ENCODE assay signal across 11 mouse cellular contexts in the genomic region with DNA sequence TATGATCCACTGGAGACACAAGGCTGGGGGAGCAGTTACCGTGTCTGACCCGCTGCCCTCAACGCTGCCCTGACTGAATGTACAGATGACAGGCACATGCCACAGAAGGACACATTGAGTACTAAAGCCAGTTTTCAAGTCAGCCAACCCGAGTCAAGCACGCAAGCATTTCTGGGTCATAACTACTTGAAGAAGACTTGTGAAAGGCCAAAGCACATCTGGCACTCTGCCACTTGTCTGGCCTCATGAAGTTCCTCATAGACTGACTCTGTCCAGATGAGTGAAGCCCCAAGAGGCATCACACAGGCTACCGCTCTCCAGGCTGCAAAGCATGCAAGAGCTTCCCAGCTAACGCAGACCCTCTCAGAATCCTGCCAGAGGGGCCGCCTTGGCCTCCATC. TPM values are rescaled to one million over a fixed set of nuclear protein-coding genes. Genes with fewer than 3 reads are reported as not detected.
DNase-seq lines count a peak whose midpoint lies in the region; ATAC-seq lines count a peak whose summit lies in the region.
"Had no signal": no experiment of that assay in that cellular context is flagged by ENCODE, and none has a peak within 500 bp of the region (broad histone marks: within the 10 kb centered on the region; RNA-seq: fewer than 3 reads in every experiment).

No protein-coding gene starts in this region.

- peak; percentile 76 for DNase-seq in kidney, adult 11 months
- DNase-seq in adrenal gland, adult 8-10 months: peak; percentile 40
- peak; percentile 71 for DNase-seq in heart, embryonic 10.5 days (ENCODE audit: low spot score)
- DNase-seq in lung, postnatal 10 days: peak; percentile 76
- DNase-seq in forebrain, embryonic 14.5 days (ENCODE audit: low spot score): no peak
- DNase-seq in hindbrain, embryonic 14.5 days (ENCODE audit: low spot score): no peak
- DNase-seq in cerebellum, adult 9-11 months: no peak

- 87% methylated on average over 8 of the region's 8 CpGs for WGBS in kidney, embryonic 14.5 days
- WGBS in heart, embryonic 10.5 days: 91% methylated on average over 8 of the region's 8 CpGs
- 96% methylated on average over 8 of the region's 8 CpGs for WGBS in forebrain, embryonic 14.5 days
- 91% methylated on average over 8 of the region's 8 CpGs for WGBS in hindbrain, embryonic 14.5 days

- H3K4me3 ChIP-seq in kidney, embryonic 14.5 days (ENCODE audit: low read length): no peak overlapping the region
- H3K4me3 ChIP-seq in heart, embryonic 10.5 days: no peak overlapping the region
- no peak overlapping the region for H3K4me3 ChIP-seq in forebrain, embryonic 14.5 days (ENCODE audit: low read depth, low read length)
- H3K4me3 ChIP-seq in hindbrain, embryonic 14.5 days (replicated peaks; ENCODE audit: low read length): no peak overlapping the region
- H3K4me3 ChIP-seq: neural tube, embryonic 13.5 days had no signal

- no peaks in the 10 kb centered on the region for H3K9me3 ChIP-seq in kidney, embryonic 14.5 days (ENCODE audit: control insufficient read depth, low read length)
- H3K9me3 ChIP-seq in heart, embryonic 10.5 days: no peaks in the 10 kb centered on the region
- no peaks in the 10 kb centered on the region for H3K9me3 ChIP-seq in forebrain, embryonic 14.5 days (replicated peaks; ENCODE audit: control insufficient read depth, low read length)
- H3K9me3 ChIP-seq in hindbrain, embryonic 14.5 days (ENCODE audit: control insufficient read depth, low read length): no peaks in the 10 kb centered on the region
- H3K9me3 ChIP-seq: neural tube, embryonic 13.5 days had no signal

- no peak overlapping the region for H3K9ac ChIP-seq in kidney, embryonic 14.5 days (ENCODE audit: low read depth, low read length)
- no peak overlapping the region for H3K9ac ChIP-seq in forebrain, embryonic 14.5 days (ENCODE audit: low read length)
- H3K9ac ChIP-seq in hindbrain, embryonic 14.5 days: no peak overlapping the region
- H3K9ac ChIP-seq: neural tube, embryonic 13.5 days had no signal

- no peaks in the 10 kb centered on the region for H3K27me3 ChIP-seq in kidney, embryonic 14.5 days (ENCODE audit: control insufficient read depth, insufficient read depth, low read length)
- H3K27me3 ChIP-seq in heart, embryonic 10.5 days (ENCODE audit: insufficient read depth, poor library complexity, severe bottlenecking): no peaks in the 10 kb centered on the region
- H3K27me3 ChIP-seq in forebrain, embryonic 14.5 days (replicated peaks; ENCODE audit: control insufficient read depth, insufficient read depth, low read length): no peaks in the 10 kb centered on the region
- H3K27me3 ChIP-seq in hindbrain, embryonic 14.5 days (ENCODE audit: control insufficient read depth, insufficient read depth, low read length): no peaks in the 10 kb centered on the region
- H3K27me3 ChIP-seq: CH12.LX; neural tube, embryonic 13.5 days had no signal

- H3K4me2 ChIP-seq in kidney, embryonic 14.5 days (replicated peaks; ENCODE audit: low read depth, low read length): no peak overlapping the region
- H3K4me2 ChIP-seq in forebrain, embryonic 14.5 days (ENCODE audit: low read length): no peak overlapping the region
- H3K4me2 ChIP-seq in hindbrain, embryonic 14.5 days (replicated peaks): no peak overlapping the region
- H3K4me2 ChIP-seq: neural tube, embryonic 13.5 days had no signal

- H3K4me1 ChIP-seq in kidney, embryonic 14.5 days (ENCODE audit: control insufficient read depth, insufficient read depth, low read length): peaks cover 6% of the 10 kb centered on the region
- H3K4me1 ChIP-seq in heart, embryonic 10.5 days: peaks cover 10% of the 10 kb centered on the region; the same call in 1 of the 2 replicates
- no peaks in the 10 kb centered on the region for H3K4me1 ChIP-seq in forebrain, embryonic 14.5 days (ENCODE audit: control insufficient read depth, insufficient read depth, low read length)
- H3K4me1 ChIP-seq in hindbrain, embryonic 14.5 days (replicated peaks; ENCODE audit: control insufficient read depth, insufficient read depth, low read length): no peaks in the 10 kb centered on the region
- H3K4me1 ChIP-seq: neural tube, embryonic 13.5 days had no signal

- ATAC-seq in kidney, embryonic 14.5 days (ENCODE audit: low FRiP score, low TSS enrichment): no peak
- ATAC-seq in forebrain, embryonic 14.5 days: no peak
- ATAC-seq in hindbrain, embryonic 14.5 days (ENCODE audit: low FRiP score): no peak

- H3K36me3 ChIP-seq in kidney, embryonic 14.5 days (ENCODE audit: control insufficient read depth, insufficient read depth, low read length): peaks cover 12% of the 10 kb centered on the region
- peaks cover 39% of the 10 kb centered on the region for H3K36me3 ChIP-seq in heart, embryonic 10.5 days
- H3K36me3 ChIP-seq in forebrain, embryonic 14.5 days (ENCODE audit: control insufficient read depth, insufficient read depth, low read length): peaks cover 12% of the 10 kb centered on the region; the same call in 1 of the 2 replicates
- peaks cover 18% of the 10 kb centered on the region for H3K36me3 ChIP-seq in hindbrain, embryonic 14.5 days (replicated peaks; ENCODE audit: control insufficient read depth, insufficient read depth)

- no peak overlapping the region for H3K27ac ChIP-seq in kidney, embryonic 14.5 days (ENCODE audit: low read depth, low read length)
- no peak overlapping the region for H3K27ac ChIP-seq in heart, embryonic 10.5 days
- H3K27ac ChIP-seq in forebrain, embryonic 14.5 days (ENCODE audit: low read depth, low read length): no peak overlapping the region
- no peak overlapping the region for H3K27ac ChIP-seq in hindbrain, embryonic 14.5 days
- H3K27ac ChIP-seq: neural tube, embryonic 13.5 days had no signal

RNA-seq across cellular contexts. Expression of gene Gpr183, which starts 31.8 kb away (rescaled TPM):
- polyA plus RNA-seq in kidney, embryonic 14.5 days (2014; fragmentation: Nextera tagmentation; extraction: Ambion mirVana): 3.9 and 4.0 TPM in 2 replicates
- 1 to 10 TPM in 3 of 4 experiments, under 1 TPM in 1; 0.80 to 2.2 (median 1.4) TPM for total RNA-seq in adrenal gland, adult 8-10 months (2022)
- 1.6 and 2.3 TPM in 2 replicates for polyA plus RNA-seq in heart, embryonic 10.5 days (2016; fragmentation: Nextera tagmentation; extraction: Ambion mirVana)
- 0.74 and 1.1 TPM in 2 replicates for polyA plus RNA-seq in forebrain, embryonic 14.5 days (2014; fragmentation: Nextera tagmentation; extraction: Ambion mirVana)
- polyA plus RNA-seq in hindbrain, embryonic 14.5 days (2014; fragmentation: Nextera tagmentation; extraction: Ambion mirVana): 0.74 and 1.4 TPM in 2 replicates

RNA-seq across cellular contexts. Expression of gene Timm8a2, which starts 37.7 kb away (rescaled TPM):
- not detected in 2 replicates for polyA plus RNA-seq in kidney, embryonic 14.5 days (2014; fragmentation: Nextera tagmentation; extraction: Ambion mirVana)
- not detected for total RNA-seq in adrenal gland, adult 8-10 months (2022)
- not detected in 2 replicates for polyA plus RNA-seq in heart, embryonic 10.5 days (2016; fragmentation: Nextera tagmentation; extraction: Ambion mirVana)
- polyA plus RNA-seq in forebrain, embryonic 14.5 days (2014; fragmentation: Nextera tagmentation; extraction: Ambion mirVana): not detected in 2 replicates
- not detected in 2 replicates for polyA plus RNA-seq in hindbrain, embryonic 14.5 days (2014; fragmentation: Nextera tagmentation; extraction: Ambion mirVana)
- total RNA-seq: CH12.LX had no signal
- polyA plus RNA-seq: large intestine, adult 2 months; neural tube, embryonic 13.5 days had no signal

Comparison
In these comparisons a context has a peak if more than half of its experiments do, and no peak if none do; other contexts are left out.
1. DNase-seq: peak in kidney, adult 11 months (single experiment), adrenal gland, adult 8-10 months (single experiment), heart, embryonic 10.5 days (single experiment) and lung, postnatal 10 days (single experiment); none in forebrain, embryonic 14.5 days (single experiment), hindbrain, embryonic 14.5 days (single experiment) and cerebellum, adult 9-11 months (single experiment).